Mouse (Mus musculus) olfactory bulb, adult 2 months (tissue): ENCODE results near the gene Mtmr12.

Experiments used
- CTCF ChIP-seq: fragments of 200-500 bp; IDR thresholded peaks from 2 replicates; pipeline ENCODE4 v1.5.1; 2012; ENCODE audit warnings: low read depth, mild to moderate bottlenecking, low read length, moderate library complexity; ENCODE audit not compliant: insufficient read depth
- POLR2A ChIP-seq: fragments of 200-500 bp; IDR thresholded peaks from 2 replicates; pipeline ENCODE4 v1.6.1; 2012; ENCODE audit warnings: mild to moderate bottlenecking, low read depth, low read length, moderate library complexity; ENCODE audit not compliant: insufficient read depth

DNA sequence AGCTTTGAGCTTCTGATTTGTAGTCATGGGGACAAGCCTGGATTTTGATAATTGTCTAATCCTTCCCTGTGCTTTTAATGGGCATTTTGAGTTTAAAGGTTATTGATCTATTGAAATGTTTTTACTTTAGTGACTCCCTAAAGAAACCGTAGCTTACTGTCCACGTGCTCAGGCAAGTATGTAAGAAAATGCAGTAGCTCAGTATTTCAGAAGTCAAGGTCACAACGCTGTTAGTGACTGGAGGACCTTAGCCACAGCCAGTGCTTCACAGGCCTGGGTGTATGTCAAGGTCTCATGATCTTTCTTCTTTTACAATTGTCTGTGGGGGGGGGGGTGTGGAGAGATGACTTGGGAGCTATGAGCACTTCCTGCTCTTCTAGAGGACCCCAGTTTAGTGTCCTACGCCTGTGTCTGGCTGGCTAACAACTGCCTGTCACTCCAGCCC, 42.4 kb downstream of the Mtmr12 start:
- TF ChIP-seq POLR2A (no peak), CTCF (no peak)
